Mouse (Mus musculus): ENCODE data around the gene Gnpat.

Gnpat gene

DNA sequence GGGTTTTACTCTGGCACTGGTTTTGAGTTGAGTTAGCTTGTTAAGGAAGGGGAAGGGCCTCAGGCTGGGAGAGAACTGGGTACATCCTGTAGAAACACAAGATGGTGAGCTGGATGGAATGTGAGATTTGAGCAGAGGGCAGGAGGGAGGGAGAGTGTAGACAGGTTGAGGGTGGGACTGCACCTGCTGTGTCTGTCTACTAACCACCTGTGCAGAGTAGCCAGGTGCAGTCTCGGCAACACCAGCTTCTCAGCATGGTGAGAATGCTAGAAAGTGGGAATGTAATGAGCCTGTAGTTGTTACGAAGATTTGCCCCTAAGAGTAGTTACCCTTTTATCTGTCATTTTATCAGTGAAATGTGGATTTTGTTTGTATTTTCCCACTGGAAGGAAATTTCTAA lies 42.6 kb downstream of the Gnpat start:
- no peak for DNase-seq

DNA sequence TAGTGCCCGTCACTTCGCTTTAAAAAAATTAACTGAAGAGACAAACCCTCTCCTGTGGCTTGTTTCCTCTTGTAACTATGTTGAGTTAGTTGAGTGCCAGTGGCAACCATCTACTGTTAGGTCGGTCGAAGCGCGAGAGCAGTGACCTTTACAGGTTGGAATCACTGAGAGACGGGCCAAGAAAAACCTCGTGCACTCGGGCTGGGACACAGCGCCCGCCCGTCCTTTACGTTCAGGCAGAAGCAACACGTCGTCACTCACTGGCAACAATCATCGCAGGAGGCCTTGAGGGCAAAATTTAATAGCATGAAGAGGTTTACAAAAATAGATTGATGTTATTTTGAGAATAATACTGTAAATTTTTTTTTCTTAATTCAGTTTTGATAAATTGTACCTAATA lies 47.1 kb downstream of the Gnpat start:
- DNase-seq = no peak

DNA sequence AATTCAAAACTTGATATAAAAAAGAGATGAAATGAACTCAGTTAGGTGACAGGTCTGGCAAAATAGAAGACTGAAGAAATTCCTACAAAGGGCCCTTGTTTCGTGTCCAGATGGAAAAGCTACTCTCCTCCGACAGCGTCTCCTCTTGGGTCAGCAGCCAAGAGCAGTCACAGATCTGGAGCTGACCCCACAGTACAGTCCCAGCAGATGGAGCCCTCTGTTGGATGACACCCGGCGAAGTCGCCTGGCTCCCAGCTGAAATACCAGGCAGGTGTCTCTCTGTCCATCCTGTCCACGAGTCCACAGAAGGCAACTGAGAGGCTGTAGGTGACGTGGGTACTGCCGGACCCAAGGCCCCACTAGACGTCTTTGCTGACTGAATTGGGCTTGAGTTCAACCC lies 47.5 kb downstream of the Gnpat start:
- no peak for DNase-seq

DNA sequence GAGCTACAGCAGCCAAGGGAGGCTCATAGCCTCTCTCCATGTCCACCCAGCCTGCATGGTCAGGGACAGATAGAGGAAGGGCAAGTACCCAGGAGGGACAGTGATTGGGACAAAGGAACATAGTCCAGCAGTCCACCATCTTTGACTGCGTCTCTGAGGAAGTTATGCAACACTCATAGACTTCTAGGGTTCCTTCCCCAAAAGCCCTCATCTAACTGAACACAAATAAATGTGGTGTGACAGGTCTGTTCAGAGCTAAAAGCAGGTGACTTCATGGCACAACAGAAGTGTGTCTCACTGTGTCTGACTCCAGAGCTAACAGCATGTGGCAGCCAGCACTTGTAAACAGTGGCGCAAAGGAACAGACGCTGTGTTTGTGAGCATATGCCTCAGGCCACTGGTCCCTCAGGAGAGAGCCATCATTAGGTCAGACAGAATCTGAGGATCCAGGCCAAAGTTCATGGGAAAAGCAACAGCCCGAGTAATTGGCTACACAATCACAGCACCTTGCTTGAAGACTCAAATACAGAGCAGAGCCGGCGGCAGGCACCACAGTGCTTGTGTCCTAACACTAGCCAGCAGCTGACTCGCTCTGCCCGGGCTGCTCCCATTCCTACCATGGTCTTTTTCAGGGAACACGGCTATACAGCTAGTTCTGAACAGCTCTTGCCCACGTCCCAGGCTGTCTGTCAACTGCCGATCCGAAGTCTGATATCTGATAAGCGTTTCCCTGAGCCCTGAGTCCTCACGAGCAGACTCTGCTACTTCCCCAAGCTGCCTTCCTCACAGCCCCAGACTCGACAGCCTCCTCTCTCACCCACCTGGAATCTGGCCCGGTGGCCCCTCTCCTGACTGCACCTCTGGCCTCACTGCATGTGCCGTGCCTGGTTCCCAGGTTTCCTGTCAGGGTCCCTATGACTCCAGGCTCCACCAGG lies 49.4 kb downstream of the Gnpat start:
- DNase-seq = no peak

DNA sequence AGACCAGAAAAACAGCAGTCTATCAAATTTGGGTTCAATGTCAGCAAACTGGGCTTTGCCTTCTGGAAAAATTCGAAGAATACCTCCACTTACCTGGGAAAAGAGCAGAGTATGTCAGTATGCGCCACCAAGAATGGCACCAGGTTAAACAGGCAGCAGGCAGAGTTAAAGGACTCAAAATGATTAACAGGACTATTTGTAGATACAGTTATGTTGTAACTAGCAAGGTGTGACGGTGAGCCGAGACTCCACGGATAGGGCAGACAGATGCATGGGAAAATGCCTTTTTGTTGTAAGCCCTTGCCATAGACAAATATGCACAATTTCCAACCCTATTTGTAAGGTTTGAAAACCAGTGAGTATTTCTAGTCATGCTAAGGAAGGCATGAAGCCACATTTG lies 51.2 kb downstream of the Gnpat start:
- no peak for DNase-seq

DNA sequence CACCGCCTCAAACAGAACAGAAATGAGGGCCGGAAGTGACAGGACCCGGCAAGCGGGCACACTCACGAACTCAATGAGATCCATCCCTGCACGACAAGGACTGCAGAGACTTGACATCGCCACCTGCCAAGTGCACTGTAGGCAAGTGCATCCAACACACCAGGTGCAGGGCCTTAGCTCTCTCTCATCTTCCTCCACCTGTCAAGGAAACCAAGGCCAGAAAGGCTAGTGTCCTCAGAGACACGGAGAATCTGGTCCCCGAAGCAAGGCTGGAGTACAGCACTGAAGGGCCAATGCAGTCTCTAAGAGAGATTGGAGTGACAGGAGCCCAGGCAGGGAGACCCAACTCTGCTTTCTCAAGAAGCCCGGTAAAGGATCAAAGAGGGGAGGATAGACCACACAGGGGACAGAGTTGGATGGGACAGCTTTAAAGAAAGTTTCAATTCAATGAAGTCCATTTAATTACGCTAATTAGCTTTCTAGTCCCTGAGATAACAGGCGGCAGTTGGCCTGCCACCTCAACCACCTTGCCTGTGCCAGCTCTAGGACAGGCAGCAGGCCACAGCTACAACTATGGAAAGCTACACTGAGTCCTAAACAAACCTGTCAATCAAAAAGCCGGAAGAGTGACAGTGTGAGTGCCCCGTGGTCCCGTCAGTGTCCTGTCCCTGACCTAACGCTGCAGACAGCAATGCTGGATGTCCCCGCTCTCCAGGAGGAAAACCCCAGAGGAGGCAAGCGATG lies 55.1 kb downstream of the Gnpat start:
- DNase-seq = no peak

DNA sequence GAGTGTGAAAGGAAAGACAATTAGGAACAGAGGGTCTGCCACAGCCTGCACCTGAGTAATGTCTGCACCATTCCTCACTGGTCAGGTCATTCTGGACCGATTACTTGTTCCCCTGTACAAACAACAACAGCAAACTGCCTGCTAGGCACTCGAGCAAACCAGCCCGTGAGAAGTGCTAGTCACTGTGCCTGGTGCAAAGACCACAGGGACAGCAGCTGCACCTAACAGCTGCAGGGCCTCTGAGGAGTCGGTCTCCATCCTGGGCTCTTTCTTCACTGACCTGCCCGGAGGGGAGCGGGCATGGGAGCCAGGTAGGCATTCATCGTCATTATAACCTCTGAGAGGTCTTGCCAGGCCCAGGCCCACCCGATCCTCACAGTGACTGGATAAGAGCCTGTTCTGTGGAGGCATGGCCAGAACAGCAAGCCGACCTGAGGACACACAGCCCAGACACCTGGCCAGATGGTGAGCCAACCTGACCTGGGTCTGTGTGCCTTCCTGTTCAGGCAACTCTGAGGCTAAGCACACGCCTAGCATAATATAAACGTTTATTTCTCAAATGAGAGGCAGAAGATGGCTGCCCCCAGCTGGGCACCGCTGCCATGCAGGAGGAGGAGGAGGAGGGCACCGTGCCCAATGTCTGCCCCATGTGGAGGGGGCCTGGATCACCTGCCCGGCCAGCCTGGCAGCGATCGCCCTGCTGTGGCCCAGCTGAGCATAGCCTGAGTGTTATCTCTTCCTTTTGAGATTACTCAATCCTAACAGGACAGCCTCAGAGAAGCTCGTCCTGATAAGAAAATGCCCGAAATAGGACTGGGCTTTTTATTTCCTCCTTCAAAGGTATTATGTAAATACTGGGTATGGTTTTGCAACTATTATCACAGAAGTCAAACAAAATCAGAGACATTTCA lies 58.8 kb downstream of the Gnpat start:
- no peak for DNase-seq

DNA sequence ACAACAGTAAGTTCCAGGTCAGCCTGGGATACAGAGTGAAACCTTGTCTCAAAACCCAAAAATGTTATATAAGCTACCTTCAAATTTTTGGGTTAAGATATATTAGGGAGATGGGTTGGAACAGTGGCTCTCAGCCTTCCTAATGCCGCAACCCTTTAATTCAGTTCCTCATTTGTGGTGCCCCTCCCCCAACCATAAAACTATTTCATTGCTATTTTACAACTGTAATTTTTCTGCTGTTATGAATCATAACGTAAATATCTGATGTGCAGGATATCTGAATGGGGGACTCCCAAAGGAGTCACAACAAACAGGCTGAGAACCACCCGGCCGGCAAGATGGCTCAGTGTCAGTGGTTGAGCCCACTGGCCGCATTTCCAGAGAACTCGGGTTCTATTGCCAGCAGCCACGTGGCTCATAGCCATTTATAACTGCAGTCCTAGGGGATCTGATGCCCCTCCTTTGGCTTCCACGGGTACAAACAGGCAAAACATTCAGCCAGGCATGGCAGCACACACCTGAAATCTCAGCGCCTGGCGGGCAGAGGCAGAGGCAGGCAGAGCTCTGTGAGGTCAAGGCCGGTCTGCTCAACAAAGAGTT lies 59.8 kb downstream of the Gnpat start:
- DNase-seq = no peak

DNA sequence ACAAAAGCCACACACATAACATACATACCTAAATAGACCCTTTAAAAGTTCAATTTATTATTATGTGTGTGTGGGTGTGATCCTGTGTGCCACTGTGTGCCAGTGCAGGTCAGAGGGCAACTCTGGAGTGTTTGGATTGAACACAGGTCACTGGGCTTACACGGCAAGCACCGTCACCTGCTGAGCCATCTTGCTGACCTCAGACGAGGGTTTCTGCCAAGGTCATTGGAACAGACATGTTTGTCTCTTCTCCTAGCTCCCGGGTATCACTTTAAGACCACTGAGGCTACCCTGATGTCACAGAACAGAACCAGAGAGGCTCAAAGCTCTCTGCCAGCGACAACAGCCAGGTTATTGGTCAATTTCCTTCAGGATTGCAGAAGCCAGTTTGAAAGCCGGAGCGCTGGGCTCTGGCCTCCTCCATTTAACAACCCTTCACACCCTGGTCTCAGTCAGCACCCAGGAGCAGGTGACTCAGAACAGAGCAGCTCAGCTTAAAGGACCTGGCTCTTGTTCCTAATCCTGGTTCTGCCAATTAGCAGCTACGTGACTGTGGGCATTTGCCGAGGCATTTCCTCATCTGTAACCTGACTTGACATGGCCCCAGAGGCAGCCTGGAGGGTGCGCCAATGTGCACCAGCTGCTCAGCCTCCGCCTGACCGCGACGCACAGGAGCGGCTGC lies 61.3 kb downstream of the Gnpat start:
- no peak for DNase-seq

DNA sequence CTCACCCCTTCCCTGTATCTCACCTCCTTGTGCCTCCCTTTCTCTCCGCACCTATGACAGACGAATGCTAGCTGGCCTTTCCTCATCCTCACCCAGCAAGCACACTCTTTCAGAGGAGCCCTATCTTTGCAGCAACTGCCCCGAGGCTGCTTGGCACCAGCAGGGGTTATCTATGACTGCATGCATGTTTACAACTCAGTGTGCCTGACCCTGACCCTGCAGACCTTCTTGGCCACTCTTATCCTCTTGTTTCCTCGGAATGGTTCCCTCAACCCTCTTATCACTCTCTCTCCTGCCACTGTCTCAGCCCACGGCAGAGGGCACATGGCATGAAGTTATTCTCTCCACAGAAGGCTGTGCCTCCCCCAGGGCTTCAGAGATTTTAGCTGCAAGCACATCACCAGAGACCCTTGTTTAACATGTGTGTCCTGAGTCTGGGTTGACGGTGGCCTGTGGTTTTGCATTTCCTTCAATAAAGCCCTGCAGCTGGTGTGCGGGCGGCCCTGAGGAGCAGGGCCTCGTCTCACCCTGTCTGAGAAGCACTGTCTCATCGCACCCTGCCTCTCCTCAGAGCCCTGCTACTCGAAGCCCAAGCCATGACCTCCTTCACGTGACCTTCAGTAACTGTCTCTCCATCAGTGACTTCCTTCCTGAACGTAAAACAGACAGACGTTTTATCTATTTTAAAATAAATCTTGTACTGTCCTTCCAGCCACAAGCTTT lies 62.9 kb downstream of the Gnpat start:
- peak; percentile 19 to 44 for DNase-seq

DNA sequence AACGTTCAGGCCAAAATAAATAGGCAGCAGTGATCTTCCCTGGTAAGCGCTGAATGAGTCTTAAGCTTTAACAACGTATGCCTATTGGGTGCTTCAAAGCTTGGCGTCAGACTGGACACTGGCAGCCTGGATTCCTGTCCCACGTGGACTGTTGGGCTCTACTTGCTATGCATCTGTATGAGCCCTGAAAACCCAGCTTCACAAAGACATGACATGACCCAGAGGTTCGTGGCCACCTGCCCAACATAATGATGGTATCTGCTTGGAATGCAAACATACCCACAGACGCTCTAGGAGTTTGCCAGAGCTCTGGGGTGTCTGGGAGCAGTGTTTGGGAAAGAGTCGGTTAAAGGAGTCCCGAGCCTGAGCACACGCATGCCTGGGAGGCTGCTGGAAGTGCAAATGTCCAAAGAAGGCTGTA lies 63.5 kb downstream of the Gnpat start:
- no peak for DNase-seq

DNA sequence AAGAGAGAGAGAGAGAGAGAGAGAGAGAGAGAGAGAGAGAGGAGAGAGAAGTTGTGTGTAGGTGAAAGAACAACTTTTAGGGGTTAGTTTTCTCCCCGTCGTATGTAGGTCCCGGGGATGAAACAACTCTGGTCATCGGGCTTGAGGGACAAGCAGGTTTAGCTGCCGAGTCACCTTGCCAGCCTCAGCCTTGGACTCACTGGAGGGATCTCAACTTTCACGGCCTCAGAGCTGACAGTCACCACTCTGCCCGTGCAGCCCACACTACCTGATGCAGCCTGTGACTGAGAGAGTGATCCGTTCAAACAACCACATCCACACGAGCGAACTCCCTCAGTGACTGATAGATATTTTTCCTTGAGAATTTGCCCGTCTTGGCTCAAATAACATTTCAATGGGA lies 66.2 kb downstream of the Gnpat start:
- no peak for DNase-seq

DNA sequence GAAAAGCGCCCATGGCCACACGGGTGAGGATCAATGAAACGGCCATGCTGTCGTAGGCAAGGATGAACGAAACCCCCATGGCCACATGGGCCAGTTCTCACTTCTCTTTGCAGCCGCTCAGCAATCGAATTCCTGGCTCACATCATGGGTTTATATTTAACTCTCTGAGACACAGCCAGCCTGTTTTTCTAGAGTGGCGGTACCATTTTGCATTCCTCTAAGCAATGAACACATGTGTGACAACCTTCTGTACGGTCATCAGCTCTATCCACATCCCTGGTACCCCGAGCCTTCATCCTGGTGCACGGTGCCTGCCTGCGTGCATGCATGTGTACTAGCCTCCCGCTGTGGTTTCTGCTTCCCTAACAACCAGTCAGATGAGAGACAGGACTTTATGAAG lies 67.3 kb downstream of the Gnpat start:
- no peak for DNase-seq

DNA sequence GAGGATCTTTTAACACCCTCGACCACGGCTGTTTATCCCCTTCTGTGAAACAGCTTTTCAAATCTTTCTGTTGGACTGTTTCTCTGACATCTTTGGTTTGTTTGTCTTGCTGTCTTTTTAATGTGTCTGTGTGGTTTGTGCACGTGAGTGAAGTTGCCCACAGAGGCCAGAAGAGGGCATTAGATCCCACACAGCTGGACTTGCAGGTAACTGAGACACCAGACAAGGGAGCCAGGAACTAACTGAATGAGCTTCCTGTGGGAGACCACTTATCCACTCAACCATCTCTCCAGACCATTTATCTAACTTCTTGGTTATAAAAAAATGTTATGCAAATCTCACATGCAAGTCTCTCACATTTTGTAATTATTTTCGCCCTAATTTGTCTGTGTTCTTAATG lies 67.8 kb downstream of the Gnpat start:
- no peak for DNase-seq

DNA sequence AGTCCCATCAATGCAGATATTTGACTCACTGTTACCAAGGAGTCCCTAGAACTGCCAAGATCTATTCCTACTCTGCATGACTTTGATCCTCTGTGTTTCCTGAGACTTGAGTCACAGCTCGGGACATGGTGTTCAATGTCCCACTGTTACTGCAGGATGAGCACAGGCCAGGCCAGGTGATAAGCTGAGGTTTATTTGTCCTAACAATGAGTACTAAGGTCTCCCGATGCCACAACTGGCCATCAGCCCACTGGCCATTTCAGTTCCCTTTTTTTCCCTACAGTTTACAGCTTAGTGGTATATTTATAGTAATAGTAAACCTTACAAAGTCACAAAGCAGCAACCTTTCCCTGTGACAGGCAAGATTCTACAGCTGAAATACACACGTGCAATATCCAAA lies 69.6 kb downstream of the Gnpat start:
- no peak for DNase-seq

DNA sequence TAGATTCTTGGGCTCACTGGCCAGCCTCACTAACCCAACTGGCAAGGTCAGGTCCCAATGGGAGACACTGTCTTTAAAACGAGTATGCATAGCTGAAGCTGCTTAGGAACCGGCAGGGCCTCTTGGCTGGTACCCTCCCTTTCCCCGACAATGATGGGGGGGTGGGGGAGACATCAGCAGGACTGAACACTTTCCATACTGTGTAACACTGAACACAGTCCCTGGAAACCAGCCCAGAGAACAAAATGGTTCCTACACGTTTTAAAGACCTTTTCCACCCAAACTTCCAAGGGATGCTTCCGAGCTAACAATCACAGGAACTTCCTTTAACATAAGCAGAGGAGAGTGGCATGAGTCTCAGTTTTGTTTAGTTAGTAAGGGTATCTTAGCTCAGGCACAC lies 72.3 kb downstream of the Gnpat start:
- DNase-seq = no peak

DNA sequence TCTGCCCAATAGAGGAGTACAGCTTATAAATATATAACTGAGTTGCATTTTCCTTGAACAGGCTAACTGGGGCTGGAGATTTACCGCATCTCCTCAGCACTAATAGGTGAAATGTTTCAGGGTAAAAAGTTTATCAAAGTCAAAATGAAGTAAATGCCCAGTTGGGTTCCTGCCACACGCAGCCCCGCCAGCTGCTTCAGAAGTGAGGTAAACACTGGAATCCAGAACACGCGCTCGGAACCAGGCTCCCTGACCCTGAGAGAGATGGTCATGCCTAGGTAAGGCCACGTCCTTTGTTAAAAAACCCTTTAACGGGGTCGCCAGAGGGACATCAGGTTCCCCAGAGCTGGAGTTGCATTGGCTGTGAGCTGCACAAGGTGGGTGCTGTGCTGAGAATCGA lies 73.9 kb downstream of the Gnpat start:
- no peak for DNase-seq

DNA sequence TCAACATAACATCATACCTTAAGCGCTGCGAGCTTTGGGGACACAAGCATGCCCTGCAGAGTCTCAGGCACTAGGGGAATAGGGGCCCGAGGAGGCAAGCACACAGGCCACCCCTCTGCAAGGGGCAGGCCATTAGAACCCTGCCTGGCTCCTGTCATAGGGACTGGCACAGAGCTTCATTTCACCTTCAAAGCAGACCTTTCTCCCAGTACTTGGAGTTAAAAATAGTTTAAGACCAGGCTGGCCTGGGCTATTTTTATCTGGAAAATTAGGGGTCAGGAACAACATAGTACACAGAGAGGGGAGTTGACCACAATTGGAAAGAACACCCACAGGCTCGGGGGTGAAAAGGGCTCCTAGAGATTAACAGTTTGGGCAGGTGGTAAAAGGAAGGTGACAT lies 74.5 kb downstream of the Gnpat start:
- no peak for DNase-seq

Data from thymus, postnatal 36 days (tissue).